Mouse (Mus musculus) C2C12 (cell line): ENCODE data around the gene Pex12. TPM values are rescaled to one million over a fixed set of nuclear protein-coding genes. Genes with fewer than 3 reads are reported as not detected.
"Not testable (repeated sequence)": the region's sequence is repeated elsewhere in the genome, so short reads cannot be mapped to it uniquely, and the experiment has no call there.

ENCODE experiments used
- H3K27me3 ChIP-seq: one replicate; pipeline ENCODE4 v1.6.1; 2011; ENCODE audit not compliant: control insufficient read depth, insufficient read depth, insufficient read length
- H3K36me3 ChIP-seq: one replicate; pipeline ENCODE4 v1.6.1; 2011; ENCODE audit not compliant: control insufficient read depth, insufficient read depth
- H3K4me3 ChIP-seq: one replicate; pipeline ENCODE4 v1.5.1; 2011; ENCODE audit warnings: mild to moderate bottlenecking, control low read depth; ENCODE audit not compliant: poor library complexity, insufficient read depth, severe bottlenecking
- H3K79me2 ChIP-seq: one replicate; pipeline ENCODE4 v1.6.1; 2011; ENCODE audit not compliant: control insufficient read depth, insufficient read depth
- H3K79me3 ChIP-seq: one replicate; pipeline ENCODE4 v1.6.1; 2011; ENCODE audit warnings: low read depth, control low read depth
- H3ac ChIP-seq: one replicate; pipeline ENCODE3; 2011; ENCODE audit warnings: low read depth; ENCODE audit not compliant: control insufficient read depth, insufficient read length
- CEBPB ChIP-seq: IDR thresholded peaks from one replicate; pipeline ENCODE4 v1.6.1; 2011; ENCODE audit warnings: low read depth, mild to moderate bottlenecking, control low read depth, moderate library complexity
- CTCF ChIP-seq: IDR thresholded peaks from one replicate; pipeline ENCODE4 v1.5.1; 2011; ENCODE audit not compliant: control insufficient read depth, insufficient read depth, insufficient read length
- FOSL1 ChIP-seq: IDR thresholded peaks from one replicate; pipeline ENCODE4 v1.8.0; 2011; ENCODE audit warnings: mild to moderate bottlenecking, low read length; ENCODE audit not compliant: poor library complexity, insufficient read depth, severe bottlenecking
- MAX ChIP-seq: IDR thresholded peaks from one replicate; pipeline ENCODE4 v1.6.1; 2011; ENCODE audit warnings: mild to moderate bottlenecking, control low read depth
- MYOD1 ChIP-seq: IDR thresholded peaks from one replicate; pipeline ENCODE4 v1.6.1; 2011; ENCODE audit warnings: low read depth; ENCODE audit not compliant: control insufficient read depth, insufficient read length
- MYOG ChIP-seq: IDR thresholded peaks from one replicate; pipeline ENCODE4 v1.6.1; 2011; ENCODE audit not compliant: control insufficient read depth, insufficient read length; ENCODE audit errors: extremely low read depth
- USF1 ChIP-seq: IDR thresholded peaks from one replicate; pipeline ENCODE4 v1.6.1; 2011; ENCODE audit warnings: low read depth, mild to moderate bottlenecking, control low read depth, moderate library complexity
- long read RNA-seq, 2 experiments: library from polyadenylated mRNA; unstranded; transcript quantifications; one replicate each; pipeline ENCODE4 v2.0.0; 2019 to 2020
- polyA plus RNA-seq: library from polyadenylated mRNA; unstranded; fragments of >200 nt; fragmentation: generic; extraction: Trizol; gene quantifications from one replicate; pipeline ENCODE4 v1.2.1, GENCODE M21; 2012; ENCODE audit warnings: missing spikeins

The Pex12 gene
- polyA plus RNA-seq: 6.1 TPM
- long read RNA-seq, experiment 1, transcript Pex12-202 (4 exons, 2,389 nt): major isoform, 11 of 14 reads
- long read RNA-seq, experiment 1, partial matches to known transcripts: 0 of 14 reads
- long read RNA-seq, experiment 1, other reads (novel, unspliced or antisense): 3 of 14 reads
- long read RNA-seq, experiment 2, transcript Pex12-201 (4 exons, 2,729 nt): minor isoform, 10 of 78 reads
- long read RNA-seq, experiment 2, transcript Pex12-202 (4 exons, 2,389 nt): major isoform, 49 of 78 reads
- long read RNA-seq, experiment 2, partial matches to known transcripts: 0 of 78 reads
- long read RNA-seq, experiment 2, other reads (novel, unspliced or antisense): 16 of 78 reads

- TF ChIP-seq MAX (peak; percentile 50), FOSL1 (no peak)
- peak within 1 kb of the TSS; percentile 97 for H3K4me3 ChIP-seq
- H3K27me3 ChIP-seq: no peaks in the 10 kb centered on the region
- peak within 1 kb of the TSS; percentile 94 for H3ac ChIP-seq
- H3K36me3 ChIP-seq: peaks cover 9% of the 10 kb centered on the region
- peaks cover 67% of the 10 kb centered on the region for H3K79me2 ChIP-seq
- peaks cover 46% of the 10 kb centered on the region for H3K79me3 ChIP-seq
Observed at GRCm38 (mm10) chr11:83302526-83303251, at the start of gene Pex12. Pex12 (minus strand) TSS chr11:83302586.

GRCm38 (mm10) chr11:83341716-83342245 lies 39.4 kb upstream of the Pex12 start:
- Histone ChIP-seq H3ac (no peak overlapping the region), H3K79me3 (no peaks in the 10 kb centered on the region), H3K36me3 (peaks cover 91% of the 10 kb centered on the region), H3K4me3 (no peak overlapping the region), H3K27me3 (no peaks in the 10 kb centered on the region), H3K79me2 (no peaks in the 10 kb centered on the region)
- TF ChIP-seq USF1: no peak
- no peak for TF ChIP-seq MAX
- TF ChIP-seq CTCF: no peak
- no peak for TF ChIP-seq CEBPB
- no peak for TF ChIP-seq FOSL1
- no peak for TF ChIP-seq MYOG

GRCm38 (mm10) chr11:83339705-83340104 lies 37.3 kb upstream of the Pex12 start:
- H3K4me3 ChIP-seq: no peak overlapping the region
- no peaks in the 10 kb centered on the region for H3K27me3 ChIP-seq
- TF ChIP-seq MYOG (no peak), CTCF (no peak), FOSL1 (no peak), MYOD1 (no peak), MAX (no peak)
- H3K79me3 ChIP-seq: no peaks in the 10 kb centered on the region
- no peak overlapping the region for H3ac ChIP-seq
- H3K79me2 ChIP-seq: no peaks in the 10 kb centered on the region
- H3K36me3 ChIP-seq: peaks cover 93% of the 10 kb centered on the region

GRCm38 (mm10) chr11:83335826-83336225 lies 33.4 kb upstream of the Pex12 start:
- H3K79me3 ChIP-seq: no peaks in the 10 kb centered on the region
- TF ChIP-seq CEBPB: no peak
- no peak for TF ChIP-seq USF1
- no peak for TF ChIP-seq MAX
- no peak for TF ChIP-seq CTCF
- TF ChIP-seq FOSL1: no peak
- no peak for TF ChIP-seq MYOD1
- TF ChIP-seq MYOG: no peak

GRCm38 (mm10) chr11:83327427-83327826 lies 25.0 kb upstream of the Pex12 start:
- no peaks in the 10 kb centered on the region for H3K79me2 ChIP-seq
- no peak overlapping the region for H3K4me3 ChIP-seq
- no peaks in the 10 kb centered on the region for H3K27me3 ChIP-seq
- no peaks in the 10 kb centered on the region for H3K79me3 ChIP-seq
- TF ChIP-seq MAX (no peak), CTCF (no peak), MYOG (no peak), MYOD1 (no peak), FOSL1 (no peak), CEBPB (no peak), USF1 (no peak)
- peaks cover 71% of the 10 kb centered on the region for H3K36me3 ChIP-seq
- H3ac ChIP-seq: no peak overlapping the region

More at GRCm38 (mm10) chr11:83335826-83336225, 33.4 kb upstream of the Pex12 start:
- no peak overlapping the region for H3ac ChIP-seq
- H3K79me2 ChIP-seq: no peaks in the 10 kb centered on the region
- no peak overlapping the region for H3K4me3 ChIP-seq
- H3K36me3 ChIP-seq: peaks cover 77% of the 10 kb centered on the region
- H3K27me3 ChIP-seq: no peaks in the 10 kb centered on the region

- peaks cover 78% of the 10 kb centered on the region for H3K36me3 ChIP-seq
- H3K4me3 ChIP-seq, H3ac ChIP-seq, H3K79me3 ChIP-seq, H3K27me3 ChIP-seq, H3K79me2 ChIP-seq: not testable (repeated sequence)
Observed at GRCm38 (mm10) chr11:83326692-83327091, 24.3 kb upstream of the Pex12 start.
